Mouse (Mus musculus) E14TG2a.4 (cell line): ENCODE measurements around the gene Mad1l1.

Source experiments
- H3K27me3 ChIP-seq: 2 replicates; pipeline ENCODE4 v1.6.1; 2014; ENCODE audit warnings: low read length, control low read depth; ENCODE audit not compliant: insufficient read depth
- H3K36me3 ChIP-seq: 2 replicates; pipeline ENCODE4 v1.6.1; 2014; ENCODE audit warnings: low read length, control low read depth; ENCODE audit not compliant: insufficient read depth
- H3K4me1 ChIP-seq: replicated peaks from 2 replicates; pipeline ENCODE4 v1.6.1; 2014; ENCODE audit warnings: low read depth, low read length, control low read depth
- H3K4me3 ChIP-seq: replicated peaks from 2 replicates; pipeline ENCODE4 v1.5.1; 2014; ENCODE audit warnings: mild to moderate bottlenecking, low read length
- H3K9me3 ChIP-seq: 2 replicates; pipeline ENCODE4 v1.6.1; 2014; ENCODE audit warnings: low read length, control low read depth
- CTCF ChIP-seq: conservative IDR thresholded peaks from 2 replicates; pipeline ENCODE4 v1.5.1; 2014; ENCODE audit warnings: low read length
- NANOG ChIP-seq: IDR thresholded peaks from 2 replicates; pipeline ENCODE4 v1.6.1; 2014; ENCODE audit warnings: borderline replicate concordance, low read length, mixed read lengths
- POU5F1 ChIP-seq: IDR thresholded peaks from 2 replicates; pipeline ENCODE4 v1.6.1; 2014; ENCODE audit warnings: low read length, borderline replicate concordance

Mad1l1 gene

GRCm38 (mm10) chr5:140262401-140262800 lies 59.0 kb downstream of the Mad1l1 start:
- H3K36me3 ChIP-seq: peaks cover 70% of the 10 kb centered on the region
- no peaks in the 10 kb centered on the region for H3K27me3 ChIP-seq
- H3K4me3 ChIP-seq: no peak overlapping the region
- no peaks in the 10 kb centered on the region for H3K9me3 ChIP-seq
- H3K4me1 ChIP-seq: peaks cover 18% of the 10 kb centered on the region
- TF ChIP-seq NANOG: no peak
- TF ChIP-seq CTCF: no peak
- no peak for TF ChIP-seq POU5F1

- TF ChIP-seq POU5F1: no peak
- TF ChIP-seq CTCF: no peak
- no peak for TF ChIP-seq NANOG
- Histone ChIP-seq H3K4me1 (peaks cover 18% of the 10 kb centered on the region), H3K36me3 (peaks cover 77% of the 10 kb centered on the region), H3K27me3 (no peaks in the 10 kb centered on the region), H3K4me3 (no peak overlapping the region), H3K9me3 (no peaks in the 10 kb centered on the region)
These were observed 60.0 kb downstream of the Mad1l1 start for GRCm38 (mm10) chr5:140261313-140261712.

DNA sequence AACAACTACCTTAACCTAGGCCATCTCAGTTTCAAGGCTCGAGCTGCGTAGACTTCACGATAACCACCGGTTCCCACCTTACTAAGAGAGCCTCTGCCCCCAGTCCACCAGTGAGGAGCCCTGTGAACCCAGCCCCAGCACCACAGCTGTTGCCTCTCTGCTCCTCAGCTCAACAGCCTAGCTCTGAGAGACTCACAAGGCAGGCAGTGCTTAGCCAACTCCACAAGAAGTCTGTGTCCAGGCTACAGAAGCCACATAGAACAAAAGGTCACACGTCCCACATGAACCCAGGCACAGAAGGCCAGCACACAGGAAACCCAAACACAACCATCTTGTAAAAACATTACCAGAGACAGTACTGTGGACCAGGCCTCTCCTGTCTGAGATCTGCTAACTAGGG lies 62.7 kb downstream of the Mad1l1 start:
- H3K4me3 ChIP-seq: no peak overlapping the region
- no peaks in the 10 kb centered on the region for H3K27me3 ChIP-seq
- TF ChIP-seq POU5F1 (no peak), CTCF (no peak), NANOG (no peak)
- peaks cover 90% of the 10 kb centered on the region for H3K36me3 ChIP-seq
- peaks cover 2% of the 10 kb centered on the region for H3K4me1 ChIP-seq
- no peaks in the 10 kb centered on the region for H3K9me3 ChIP-seq

DNA sequence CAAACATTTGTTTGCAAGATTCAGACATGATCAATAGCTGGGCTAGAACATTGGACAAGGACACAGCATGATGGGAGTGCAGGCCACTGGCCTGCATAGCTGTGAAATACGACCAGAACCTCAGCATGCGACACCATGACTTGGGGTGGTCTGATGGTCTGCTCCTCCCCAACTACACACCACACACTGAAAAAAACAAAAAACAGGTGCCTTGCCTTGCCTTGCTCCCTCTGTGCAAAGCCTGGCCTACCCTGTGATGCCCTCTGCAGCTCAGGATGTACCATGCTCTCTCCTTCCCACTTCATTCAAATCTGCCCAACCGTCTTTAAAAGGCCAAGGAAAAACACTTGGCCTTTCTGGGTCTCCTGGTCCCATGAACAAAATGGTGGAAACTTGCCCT lies 63.3 kb downstream of the Mad1l1 start:
- H3K4me3 ChIP-seq: no peak overlapping the region
- peaks cover 91% of the 10 kb centered on the region for H3K36me3 ChIP-seq
- H3K4me1 ChIP-seq: no peaks in the 10 kb centered on the region; the same call in 1 of the 2 replicates
- no peak for TF ChIP-seq POU5F1
- no peak for TF ChIP-seq CTCF
- no peak for TF ChIP-seq NANOG
- no peaks in the 10 kb centered on the region for H3K9me3 ChIP-seq
- H3K27me3 ChIP-seq: no peaks in the 10 kb centered on the region

DNA sequence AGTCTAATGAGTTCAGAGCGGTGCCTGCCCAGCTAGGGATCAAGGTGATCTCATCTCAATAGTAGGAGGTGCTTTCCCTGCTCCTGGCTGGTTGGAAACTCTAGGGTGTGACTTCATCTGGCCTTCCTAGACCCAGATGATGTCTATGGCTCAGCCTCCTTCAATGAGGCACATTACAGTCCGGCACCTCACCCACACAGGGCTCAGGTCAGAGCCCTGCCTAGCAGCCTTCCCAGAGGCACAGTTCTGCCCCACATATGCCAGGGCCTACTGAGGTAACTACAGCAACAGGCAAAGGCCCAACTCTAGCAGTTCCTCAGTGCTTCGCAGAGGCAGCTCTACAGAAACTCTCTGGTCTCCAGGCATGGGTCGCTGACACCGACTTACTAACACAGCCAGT lies 63.9 kb downstream of the Mad1l1 start:
- TF ChIP-seq POU5F1 (no peak), NANOG (no peak), CTCF (no peak)
- Histone ChIP-seq H3K9me3 (no peaks in the 10 kb centered on the region), H3K4me1 (no peaks in the 10 kb centered on the region; the same call in 1 of the 2 replicates)

GRCm38 (mm10) chr5:140256685-140257084 lies 64.7 kb downstream of the Mad1l1 start:
- Histone ChIP-seq H3K4me1 (no peaks in the 10 kb centered on the region; the same call in 1 of the 2 replicates), H3K4me3 (no peak overlapping the region), H3K9me3 (no peaks in the 10 kb centered on the region), H3K36me3 (peaks cover 91% of the 10 kb centered on the region), H3K27me3 (no peaks in the 10 kb centered on the region)
- no peak for TF ChIP-seq POU5F1
- no peak for TF ChIP-seq NANOG
- TF ChIP-seq CTCF: no peak

More for the DNA sequence above, 63.9 kb downstream of the Mad1l1 start:
- Histone ChIP-seq H3K4me3 (no peak overlapping the region), H3K36me3 (peaks cover 91% of the 10 kb centered on the region), H3K27me3 (no peaks in the 10 kb centered on the region)

- H3K4me3 ChIP-seq: no peak overlapping the region
- no peaks in the 10 kb centered on the region for H3K9me3 ChIP-seq
- no peaks in the 10 kb centered on the region for H3K27me3 ChIP-seq
- TF ChIP-seq NANOG (no peak), CTCF (no peak), POU5F1 (no peak)
- peaks cover 88% of the 10 kb centered on the region for H3K36me3 ChIP-seq
- no peaks in the 10 kb centered on the region; the same call in 1 of the 2 replicates for H3K4me1 ChIP-seq
These were observed 66.1 kb downstream of the Mad1l1 start for GRCm38 (mm10) chr5:140255265-140255664.

DNA sequence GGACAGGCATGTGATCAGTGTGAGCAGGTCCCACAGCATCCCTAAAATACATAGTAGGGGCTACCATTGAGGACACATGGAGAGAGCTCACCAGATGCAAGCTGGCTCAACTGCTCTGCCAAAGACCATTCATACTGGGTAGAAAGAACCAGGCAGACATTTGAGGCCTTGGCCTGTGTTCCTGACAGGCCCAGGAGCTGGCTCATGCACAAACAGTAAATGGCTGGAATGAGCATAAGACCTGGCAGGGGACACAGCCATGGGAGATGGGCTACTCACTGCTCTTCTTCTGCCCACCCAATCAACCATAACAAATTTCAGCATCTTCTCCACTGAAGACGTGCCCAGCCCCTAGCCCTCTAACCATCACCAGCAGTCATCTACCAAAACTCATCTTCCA lies 66.7 kb downstream of the Mad1l1 start:
- TF ChIP-seq NANOG (no peak), CTCF (no peak), POU5F1 (no peak)
- Histone ChIP-seq H3K4me1 (no peaks in the 10 kb centered on the region; the same call in 1 of the 2 replicates), H3K36me3 (peaks cover 86% of the 10 kb centered on the region), H3K27me3 (no peaks in the 10 kb centered on the region), H3K4me3 (no peak overlapping the region), H3K9me3 (no peaks in the 10 kb centered on the region)

GRCm38 (mm10) chr5:140251989-140252388 lies 69.4 kb downstream of the Mad1l1 start:
- no peaks in the 10 kb centered on the region for H3K27me3 ChIP-seq
- H3K4me3 ChIP-seq: no peak overlapping the region
- H3K4me1 ChIP-seq: no peaks in the 10 kb centered on the region
- no peak for TF ChIP-seq CTCF
- TF ChIP-seq POU5F1: no peak
- TF ChIP-seq NANOG: no peak
- no peaks in the 10 kb centered on the region for H3K9me3 ChIP-seq
- H3K36me3 ChIP-seq: peaks cover 80% of the 10 kb centered on the region
